Mouse (Mus musculus) bone marrow macrophage, adult 2 months (primary cell): ENCODE data around the gene Trim28.

Experiments
- CTCF ChIP-seq: IDR thresholded peaks from 2 replicates; pipeline ENCODE4 v1.5.1; 2012; ENCODE audit warnings: low read depth, mild to moderate bottlenecking, low read length, moderate library complexity
- POLR2A ChIP-seq: IDR thresholded peaks from 2 replicates; pipeline ENCODE4 v1.6.1; 2012; ENCODE audit warnings: mild to moderate bottlenecking, low read depth, low read length, borderline replicate concordance

GRCm38 (mm10) chr7:13001584-13001983, 2.7 kb downstream of the Trim28 start:
- TF ChIP-seq CTCF, result no peak
- TF ChIP-seq POLR2A, result no peak
